Mouse (Mus musculus) bone marrow, adult 2 months (tissue): ENCODE data around the gene Cyfip2.

Source experiments
- CTCF ChIP-seq: fragments of 200-500 bp; IDR thresholded peaks from 2 replicates; pipeline ENCODE4 v1.5.1; 2011; ENCODE audit warnings: low read length, control low read depth; ENCODE audit not compliant: control insufficient read depth, insufficient read depth
- POLR2A ChIP-seq: fragments of 200-500 bp; IDR thresholded peaks from 2 replicates; pipeline ENCODE4 v1.6.1; 2011; ENCODE audit warnings: low read depth, mild to moderate bottlenecking, control low read depth, low read length, borderline replicate concordance; ENCODE audit not compliant: control insufficient read depth

GRCm38 (mm10) chr11:46321559-46321958, 8.9 kb upstream of the Cyfip2 start:
- TF ChIP-seq CTCF (no peak), POLR2A (no peak)
